Mouse (Mus musculus) MEL (cell line): ENCODE data around the gene Dnph1. TPM values are rescaled to one million over a fixed set of nuclear protein-coding genes. Genes with fewer than 3 reads are reported as not detected.

Experiments
- DNase-seq: peaks from one replicate; pipeline ENCODE4 v3.0.0; 2011; ENCODE audit warnings: low read depth, low spot score
- H3K27ac ChIP-seq: 2 replicates; pipeline ENCODE4 v1.5.1; 2012; ENCODE audit warnings: low read depth, mild to moderate bottlenecking, control low read depth, low read length, moderate library complexity; ENCODE audit not compliant: control insufficient read depth
- H3K27me3 ChIP-seq, 2 experiments: fragments of 150-350 bp in 1 of 2; sonication (generic) in 1 of 2; 2 replicates each; pipeline ENCODE4 v1.6.1; 2012; ENCODE audit warnings: low read length in 2 of 2, mild to moderate bottlenecking in 2 of 2, improper control_type of control experiment in 1 of 2, moderate library complexity in 1 of 2; ENCODE audit not compliant: insufficient read depth in 2 of 2, control insufficient read depth in 1 of 2
- H3K36me3 ChIP-seq, 2 experiments: 2 replicates each; pipeline ENCODE4 v1.6.1; 2012 to 2014; ENCODE audit warnings: low read length in 2 of 2, improper control_type of control experiment in 1 of 2, inconsistent platforms in 1 of 2, mild to moderate bottlenecking in 1 of 2; ENCODE audit not compliant: insufficient read depth in 2 of 2, control insufficient read depth in 1 of 2
- H3K4me1 ChIP-seq, 2 experiments: fragments of 150-350 bp in 1 of 2; sonication (generic) in 1 of 2; 2 replicates each; pipeline ENCODE4 v1.6.1; 2012; ENCODE audit warnings: low read length in 2 of 2, improper control_type of control experiment in 1 of 2, mild to moderate bottlenecking in 1 of 2; ENCODE audit not compliant: insufficient read depth in 2 of 2, control insufficient read depth in 1 of 2
- H3K4me3 ChIP-seq, 2 experiments: fragments of 150-350 bp in 1 of 2; sonication (generic) in 1 of 2; 2 replicates each; pipeline ENCODE4 v1.5.1; 2012; ENCODE audit warnings: low read depth in 2 of 2, low read length in 2 of 2, mild to moderate bottlenecking in 2 of 2, moderate library complexity in 2 of 2, control low read depth in 1 of 2, improper control_type of control experiment in 1 of 2; ENCODE audit not compliant: control insufficient read depth in 1 of 2, insufficient read depth in 1 of 2
- H3K79me2 ChIP-seq: 2 replicates; pipeline ENCODE4 v1.6.1; 2012; ENCODE audit warnings: mild to moderate bottlenecking, low read length, moderate library complexity; ENCODE audit not compliant: control insufficient read depth, poor library complexity, insufficient read depth
- H3K9ac ChIP-seq: 2 replicates; pipeline ENCODE4 v1.6.1; 2012; ENCODE audit warnings: low read depth, mild to moderate bottlenecking, control low read depth, low read length, moderate library complexity; ENCODE audit not compliant: control insufficient read depth, poor library complexity, severe bottlenecking
- H3K9me3 ChIP-seq: fragments of 150-350 bp; sonication (generic); replicated peaks from 2 replicates; pipeline ENCODE4 v1.6.1; 2012; ENCODE audit warnings: mild to moderate bottlenecking, low read length, improper control_type of control experiment, moderate library complexity; ENCODE audit not compliant: insufficient read depth
- CHD2 ChIP-seq: IDR thresholded peaks from 2 replicates; pipeline ENCODE4 v1.6.1; 2011; ENCODE audit warnings: low read length, improper control_type of control experiment
- ELF1 ChIP-seq: IDR thresholded peaks from 2 replicates; pipeline ENCODE4 v1.6.1; 2014; ENCODE audit warnings: low read depth, mild to moderate bottlenecking, inconsistent platforms, low read length, improper control_type of control experiment, moderate library complexity
- EP300 ChIP-seq, 2 experiments: IDR thresholded peaks; 2 replicates each; pipeline ENCODE4 v1.6.1; 2011; ENCODE audit warnings: improper control_type of control experiment in 2 of 2, low read length in 2 of 2, low read depth in 1 of 2, mild to moderate bottlenecking in 1 of 2
- GABPA ChIP-seq: IDR thresholded peaks from 2 replicates; pipeline ENCODE4 v1.6.1; 2012; ENCODE audit warnings: low read depth, mild to moderate bottlenecking, inconsistent platforms, low read length, improper control_type of control experiment, moderate library complexity
- GATA1 ChIP-seq: IDR thresholded peaks from 2 replicates; pipeline ENCODE4 v1.6.1; 2011; ENCODE audit warnings: low read depth, low read length, improper control_type of control experiment
- HCFC1 ChIP-seq: IDR thresholded peaks from 2 replicates; pipeline ENCODE4 v1.6.1; 2012; ENCODE audit warnings: low read depth, mild to moderate bottlenecking, inconsistent platforms, low read length, improper control_type of control experiment, moderate library complexity
- MAZ ChIP-seq: IDR thresholded peaks from 2 replicates; pipeline ENCODE4 v1.6.1; 2012; ENCODE audit warnings: low read depth, mild to moderate bottlenecking, inconsistent platforms, low read length, improper control_type of control experiment
- MXI1 ChIP-seq: IDR thresholded peaks from 2 replicates; pipeline ENCODE4 v1.6.1; 2011; ENCODE audit warnings: mild to moderate bottlenecking, low read depth, low read length, improper control_type of control experiment
- MYB ChIP-seq: IDR thresholded peaks from 2 replicates; pipeline ENCODE4 v1.6.1; 2011; ENCODE audit warnings: mild to moderate bottlenecking, low read depth, low read length, improper control_type of control experiment
- MYC ChIP-seq: IDR thresholded peaks from 2 replicates; pipeline ENCODE4 v1.6.1; 2011; ENCODE audit warnings: low read depth, mild to moderate bottlenecking, low read length, improper control_type of control experiment, moderate library complexity
- NELFE ChIP-seq: IDR thresholded peaks from 2 replicates; pipeline ENCODE4 v1.6.1; 2011; ENCODE audit warnings: low read depth, low read length, improper control_type of control experiment
- NRF1 ChIP-seq: IDR thresholded peaks from 2 replicates; pipeline ENCODE4 v1.6.1; 2014; ENCODE audit warnings: low read depth, mild to moderate bottlenecking, inconsistent platforms, low read length, improper control_type of control experiment, moderate library complexity; ENCODE audit not compliant: poor library complexity, insufficient read depth, severe bottlenecking
- RCOR1 ChIP-seq: IDR thresholded peaks from 2 replicates; pipeline ENCODE4 v1.6.1; 2012; ENCODE audit warnings: low read depth, mild to moderate bottlenecking, inconsistent platforms, low read length, improper control_type of control experiment
- SIN3A ChIP-seq: IDR thresholded peaks from 2 replicates; pipeline ENCODE4 v1.6.1; 2012; ENCODE audit warnings: low read length, improper control_type of control experiment, inconsistent platforms
- TAL1 ChIP-seq: IDR thresholded peaks from 2 replicates; pipeline ENCODE4 v1.6.1; 2012; ENCODE audit warnings: mild to moderate bottlenecking, inconsistent platforms, low read length, moderate library complexity, mixed read lengths
- TCF12 ChIP-seq: IDR thresholded peaks from 2 replicates; pipeline ENCODE4 v1.6.1; 2014; ENCODE audit warnings: low read depth, mild to moderate bottlenecking, inconsistent platforms, low read length, improper control_type of control experiment, moderate library complexity
- UBTF ChIP-seq: IDR thresholded peaks from 2 replicates; pipeline ENCODE4 v1.6.1; 2012; ENCODE audit warnings: low read depth, mild to moderate bottlenecking, inconsistent platforms, low read length, improper control_type of control experiment, moderate library complexity, borderline replicate concordance; ENCODE audit not compliant: insufficient read depth
- USF1 ChIP-seq: IDR thresholded peaks from 2 replicates; pipeline ENCODE4 v1.6.1; 2014; ENCODE audit warnings: low read depth, mild to moderate bottlenecking, inconsistent platforms, low read length, improper control_type of control experiment, moderate library complexity
- USF2 ChIP-seq, 2 experiments: IDR thresholded peaks; 2 replicates each; pipeline ENCODE4 v1.6.1; 2011 to 2012; ENCODE audit warnings: improper control_type of control experiment in 2 of 2, low read length in 2 of 2, borderline replicate concordance in 1 of 2, inconsistent platforms in 1 of 2, low read depth in 1 of 2, mild to moderate bottlenecking in 1 of 2; ENCODE audit not compliant: insufficient read depth in 1 of 2
- ZKSCAN1 ChIP-seq: IDR thresholded peaks from 2 replicates; pipeline ENCODE4 v1.6.1; 2012; ENCODE audit warnings: low read depth, mild to moderate bottlenecking, inconsistent platforms, low read length, improper control_type of control experiment, moderate library complexity
- ZMIZ1 ChIP-seq: IDR thresholded peaks from 2 replicates; pipeline ENCODE4 v1.6.1; 2012; ENCODE audit warnings: low read depth, mild to moderate bottlenecking, inconsistent platforms, low read length, improper control_type of control experiment, moderate library complexity
- polyA plus RNA-seq, 2 experiments: library from polyadenylated mRNA; stranded (reverse) in 1 of 2; unstranded in 1 of 2; fragments of >175 nt in 1 of 2; fragments of >200 nt in 1 of 2; gene quantifications; 2 replicates each; pipeline versions ENCODE4 v1.2.1 to v1.2.4; 2012; ENCODE audit warnings: low replicate concordance in 2 of 2, low read depth in 1 of 2; ENCODE audit not compliant: insufficient read length in 2 of 2, insufficient read depth in 1 of 2, missing spikeins in 1 of 2
- total RNA-seq: library from RNA; depleted of rRNA; stranded (reverse); fragments of 300-350 nt; gene quantifications from 2 replicates; pipeline ENCODE4 v1.2.3, GENCODE M21; 2012

The Dnph1 gene
- total and polyA plus RNA-seq, 3 experiments: 40.8 to 86.5 TPM; not detected in 1

GRCm38 (mm10) chr17:46502775-46503174 lies 6.3 kb downstream of the Dnph1 start:
- no peak for DNase-seq
- H3K9ac ChIP-seq: no peak overlapping the region
- no peak overlapping the region for H3K27ac ChIP-seq
- H3K79me2 ChIP-seq: no peaks in the 10 kb centered on the region
- no peaks in the 10 kb centered on the region for H3K9me3 ChIP-seq
- peaks cover 0 to 4% of the 10 kb centered on the region in 2 experiments; a peak in 2 of 4 replicates for H3K4me1 ChIP-seq
- H3K36me3 ChIP-seq: peaks cover 0 to 1% of the 10 kb centered on the region in 2 experiments; a peak in 2 of 4 replicates
- no peak for TF ChIP-seq ZMIZ1
- no peak for TF ChIP-seq TCF12
- no peak for TF ChIP-seq UBTF
- no peak for TF ChIP-seq MAZ
- TF ChIP-seq USF2 (IDR thresholded peaks at IDR 0.05; ENCODE audit: borderline replicate concordance in 1 of 2, insufficient read depth in 1 of 2, low read depth in 1 of 2, low read length in 2 of 2): no peak
- no peak for TF ChIP-seq NELFE
- TF ChIP-seq USF1: no peak
- TF ChIP-seq GABPA: no peak
- no peak for TF ChIP-seq ELF1
- TF ChIP-seq MYC: no peak
- no peak for TF ChIP-seq ZKSCAN1
- no peak for TF ChIP-seq CHD2
- TF ChIP-seq GATA1: no peak
- TF ChIP-seq HCFC1: no peak
- TF ChIP-seq NRF1: no peak
- TF ChIP-seq MYB: no peak
- TF ChIP-seq SIN3A: no peak
- H3K27me3 ChIP-seq: no peaks in the 10 kb centered on the region
- H3K4me3 ChIP-seq: no peak overlapping the region

GRCm38 (mm10) chr17:46503847-46504638 lies 7.5 kb downstream of the Dnph1 start:
- TF ChIP-seq RCOR1: 0 out of 2 replicates have a peak, but pooled peaks have one; percentile 36
- TF ChIP-seq TAL1: peak; percentile 50
- TF ChIP-seq GATA1: peak; percentile 43; the same call in 1 of the 2 replicates
- TF ChIP-seq SIN3A: no peak
- TF ChIP-seq TCF12: no peak
- peak in 1 of 2 experiments; percentile 56; a peak in 2 of 4 replicates for TF ChIP-seq EP300 (IDR thresholded peaks at IDR 0.05; ENCODE audit: low read depth in 1 of 2, low read length in 2 of 2)
- TF ChIP-seq MXI1: no peak
- TF ChIP-seq, all 39 proteins: peak for 4
- 0 out of 4 replicates have a peak, but pooled peaks cover 0 to 3% of the 10 kb centered on the region in 2 experiments for H3K4me1 ChIP-seq
- H3K36me3 ChIP-seq: no peaks in the 10 kb centered on the region; a peak in 1 of 4 replicates
- H3K27me3 ChIP-seq: no peaks in the 10 kb centered on the region
- no peak overlapping the region for H3K9ac ChIP-seq
- H3K4me3 ChIP-seq: no peak overlapping the region
- peak; percentile 59 for DNase-seq
- no peaks in the 10 kb centered on the region for H3K79me2 ChIP-seq
- no peaks in the 10 kb centered on the region for H3K9me3 ChIP-seq
- H3K27ac ChIP-seq: no peak overlapping the region
